Mouse (Mus musculus) liver, adult 10 weeks (tissue): ENCODE results near the gene Cenps. TPM values are rescaled to one million over a fixed set of nuclear protein-coding genes. Genes with fewer than 3 reads are reported as not detected.

Experiments used
- polyA plus RNA-seq: library from polyadenylated mRNA; stranded (reverse); fragments of 350-450 nt; fragmentation: Illumina TruSeq; extraction: RNeasy Lipid Tissue Mini Kit (QIAGEN cat#74804); gene quantifications from one replicate; pipeline ENCODE4 v1.2.3, GENCODE M21; 2014; ENCODE audit warnings: low read depth, low replicate concordance

Gene Cenps
- not detected for polyA plus RNA-seq

DNA sequence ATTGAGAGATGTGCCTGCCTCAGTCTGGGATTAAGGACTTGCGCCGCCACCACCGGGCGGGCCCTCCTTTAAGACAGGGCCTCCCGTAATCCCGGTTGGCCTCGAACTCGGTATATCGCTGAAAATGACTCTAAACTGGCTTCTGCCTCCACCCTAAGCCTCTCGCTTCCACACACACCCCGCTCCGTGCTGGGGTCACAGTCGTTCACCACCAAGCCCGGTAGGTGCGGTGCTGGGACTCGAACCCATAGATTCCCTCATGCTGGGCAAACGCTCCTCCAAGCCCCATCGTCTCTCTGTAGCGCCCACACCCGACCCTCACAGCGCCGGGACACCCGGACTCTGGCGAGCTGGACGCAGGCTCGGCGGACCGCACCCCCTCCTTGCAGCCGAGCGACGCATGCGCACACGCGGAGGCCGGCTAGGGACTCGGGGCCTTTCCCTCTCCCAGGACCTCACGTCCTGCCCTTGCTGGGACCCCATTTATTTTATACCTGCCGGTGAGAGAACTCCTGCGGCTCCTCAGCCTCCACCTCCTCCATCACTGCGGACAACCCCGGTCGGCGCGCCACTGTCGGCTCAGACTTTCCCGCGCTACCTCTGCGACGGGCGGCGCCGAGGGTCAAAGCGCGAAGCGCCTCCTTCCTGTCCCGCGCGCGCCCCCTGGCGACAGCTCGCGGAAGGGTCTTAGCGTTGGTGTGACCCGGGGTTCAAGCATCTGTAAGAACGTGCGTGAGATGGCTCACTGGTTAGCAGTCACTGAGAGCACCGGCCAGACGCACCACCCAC is at the start of gene Cenps:
Gene Cenps, minus strand, starts transcription at position 648 of the 789 bp plus-strand sequence.

DNA sequence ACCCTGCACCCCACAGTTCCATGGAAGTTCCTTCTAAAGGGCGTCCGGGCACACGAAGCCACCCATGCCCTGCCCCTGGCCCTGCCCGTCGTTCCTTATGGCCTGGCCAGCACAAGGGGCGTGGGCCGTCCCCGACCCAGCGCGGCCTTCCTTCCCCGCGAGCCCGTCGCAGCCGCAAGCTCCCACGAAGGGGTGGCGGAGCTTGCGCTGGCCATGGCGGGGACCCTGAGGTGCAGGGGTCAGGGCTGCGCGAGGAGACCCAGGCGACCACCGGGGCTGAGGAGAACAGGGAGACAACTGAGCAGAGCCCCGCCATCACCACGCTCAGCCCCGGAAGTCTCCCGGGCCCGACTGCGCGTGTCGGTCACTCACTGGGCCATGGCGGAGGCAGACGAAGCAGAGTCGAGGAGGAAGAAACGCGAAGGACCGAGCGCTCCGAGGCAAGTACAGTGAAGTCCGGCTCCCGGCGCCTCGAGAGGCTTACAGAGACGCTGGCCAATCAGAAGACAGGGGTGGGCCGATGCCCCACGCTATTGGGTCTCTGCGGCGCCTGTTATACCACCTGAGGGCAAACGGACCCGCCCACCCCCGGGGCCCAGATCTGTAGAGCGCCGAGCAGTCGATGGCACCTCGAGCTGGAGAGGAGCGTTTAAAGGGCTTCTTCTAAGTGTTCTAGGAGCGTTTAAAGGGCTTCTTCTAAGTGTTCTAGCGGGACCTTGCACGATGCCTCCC is 29.0 kb upstream of the Cenps start, which contains the start of gene Pgd:
Gene Pgd, minus strand, starts transcription at position 557 of the 732 bp plus-strand sequence.

DNA sequence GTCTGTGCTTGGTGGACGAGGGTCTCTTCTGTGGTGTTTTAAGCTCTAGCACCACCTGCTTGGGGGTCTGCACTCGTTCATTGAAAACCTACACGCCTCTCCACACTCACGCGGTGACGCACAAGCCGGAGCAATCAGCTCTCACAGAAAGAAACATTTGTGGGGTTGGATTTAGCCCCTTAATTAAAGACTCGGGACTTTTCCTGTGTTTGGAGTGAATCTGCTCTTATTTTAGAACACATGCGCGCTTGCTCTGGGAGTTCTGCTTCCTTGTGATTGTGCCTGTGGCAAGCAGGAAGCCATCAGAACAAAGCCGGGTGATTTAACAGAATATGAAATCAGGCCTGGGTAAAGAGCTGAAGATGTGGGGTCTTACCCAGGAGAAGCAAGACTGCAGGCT is 10.8 kb downstream of the Cenps start, which contains the start of gene Cort:
Gene Cort, minus strand, starts transcription at position 101 of the 400 bp plus-strand sequence.

DNA sequence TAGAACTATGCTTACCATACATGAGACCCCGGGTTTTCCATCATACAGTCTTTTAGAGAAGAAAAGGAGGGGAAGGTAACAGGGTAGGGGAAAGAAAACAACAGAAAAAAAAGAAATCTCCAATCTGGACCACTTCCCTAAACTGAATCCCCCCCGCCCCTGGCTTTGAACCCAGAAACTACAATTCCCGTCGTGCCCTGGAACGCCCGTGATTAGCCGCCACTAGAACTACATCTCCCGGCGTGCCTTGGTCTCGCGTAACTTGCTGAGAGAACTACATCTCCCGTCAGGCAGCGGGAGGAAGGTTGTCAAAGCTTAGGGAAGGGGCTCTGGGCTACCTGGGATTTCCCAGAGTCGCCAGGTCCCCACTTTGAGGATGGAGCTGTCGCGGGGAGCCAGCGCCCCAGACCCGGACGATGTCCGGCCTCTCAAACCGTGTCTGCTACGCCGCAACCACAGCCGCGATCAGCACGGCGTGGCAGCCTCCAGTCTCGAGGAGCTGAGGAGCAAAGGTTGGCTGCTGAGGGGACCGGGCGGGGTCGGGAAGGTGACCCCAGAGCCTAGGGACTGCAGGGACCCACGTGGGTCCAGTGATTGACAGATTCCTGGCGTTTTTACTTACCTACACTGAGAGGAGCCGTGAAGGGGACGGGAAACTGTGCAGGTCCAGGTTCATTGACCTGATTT is 33.4 kb downstream of the Cenps start, which contains the start of gene Dffa:
Gene Dffa, plus strand, starts transcription at position 272 of the 687 bp plus-strand sequence.

DNA sequence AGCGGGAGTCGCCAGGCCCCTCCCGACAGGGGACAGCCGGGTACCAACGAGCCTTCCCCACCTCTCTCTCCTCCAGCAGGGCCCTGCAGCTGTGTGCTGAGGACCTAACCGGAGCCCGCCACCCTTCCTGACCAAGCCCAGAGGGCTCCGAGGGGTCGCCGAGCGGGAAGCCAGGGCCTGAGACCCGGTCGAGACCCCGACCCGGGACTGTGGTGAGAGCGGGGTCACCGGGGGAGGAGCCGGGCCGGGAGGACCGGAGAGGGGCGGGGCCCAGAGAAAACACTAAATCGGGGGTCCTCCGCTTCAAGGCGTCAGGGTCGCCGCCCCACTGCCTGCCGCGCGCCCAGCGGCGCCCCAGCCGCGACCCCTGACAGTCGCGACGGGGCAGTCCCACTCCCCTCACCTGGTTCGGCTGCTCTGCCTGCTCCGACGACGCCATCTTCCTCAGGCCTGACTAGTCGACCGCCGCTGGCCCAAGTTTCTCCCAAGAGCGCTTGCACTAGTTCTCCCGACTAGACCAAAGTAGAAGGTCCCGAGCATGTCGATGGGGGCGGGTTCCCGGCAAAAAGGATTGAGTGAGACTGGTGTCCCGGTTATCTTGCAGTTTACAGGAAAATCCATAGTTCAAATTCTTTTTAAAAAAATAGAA is 37.9 kb downstream of the Cenps start, which contains the start of gene Pex14:
Gene Pex14, minus strand, starts transcription at position 508 of the 649 bp plus-strand sequence.

Other genes with a start within 250 kb of the Cenps start
- gene Pex14, start 37.8 kb downstream of the Cenps start, polyA plus RNA-seq = 3.0 TPM
- 6.2 TPM for gene Dffa, start 33.5 kb downstream of the Cenps start, polyA plus RNA-seq
- gene Cort, start 10.9 kb downstream of the Cenps start, polyA plus RNA-seq = not detected
- 9.1 TPM for gene Pgd, start 29.1 kb upstream of the Cenps start, polyA plus RNA-seq
- gene Kif1b, start 170.1 kb upstream of the Cenps start, polyA plus RNA-seq = 50.4 TPM